Mouse (Mus musculus) heart, embryonic 16.5 days (tissue): ENCODE data around the gene Adgrf3. TPM values are rescaled to one million over a fixed set of nuclear protein-coding genes. Genes with fewer than 3 reads are reported as not detected.
A peak's percentile ranks its signal among the peaks of the same experiment; 100 is the strongest.

Source experiments
- ATAC-seq: fragments of 200-750 bp; cut with Nextera tagmentation; replicated peaks from 2 replicates; pipeline ENCODE4 v1.8.0; 2017; ENCODE audit warnings: moderate number of reproducible peaks; ENCODE audit not compliant: insufficient read depth, low FRiP score; ENCODE audit errors: extremely low read depth
- H3K27ac ChIP-seq: fragments of 300-500 bp; sonication (generic); 2 replicates; pipeline ENCODE4 v1.5.1; 2014; ENCODE audit warnings: mild to moderate bottlenecking, low read length, control low read depth, moderate library complexity
- H3K27me3 ChIP-seq: fragments of 300-500 bp; sonication (generic); 2 replicates; pipeline ENCODE4 v1.6.1; 2014; ENCODE audit warnings: low read length, mixed read lengths; ENCODE audit not compliant: control insufficient read depth, insufficient read depth
- H3K36me3 ChIP-seq: fragments of 300-500 bp; sonication (generic); 2 replicates; pipeline ENCODE4 v1.6.1; 2014; ENCODE audit not compliant: control insufficient read depth, insufficient read depth
- H3K4me1 ChIP-seq: fragments of 300-500 bp; sonication (generic); 2 replicates; pipeline ENCODE4 v1.6.1; 2014; ENCODE audit warnings: low read length, mixed read lengths; ENCODE audit not compliant: control insufficient read depth, insufficient read depth
- H3K4me2 ChIP-seq: fragments of 300-500 bp; sonication (generic); 2 replicates; pipeline ENCODE4 v1.6.1; 2014; ENCODE audit warnings: low read depth, mild to moderate bottlenecking, control low read depth, low read length
- H3K4me3 ChIP-seq: fragments of 300-500 bp; sonication (generic); 2 replicates; pipeline ENCODE4 v1.5.1; 2014; ENCODE audit warnings: mild to moderate bottlenecking, control low read depth, low read length
- H3K9ac ChIP-seq: fragments of 300-500 bp; sonication (generic); 2 replicates; pipeline ENCODE4 v1.6.1; 2014; ENCODE audit warnings: low read length, control low read depth
- H3K9me3 ChIP-seq: fragments of 300-500 bp; sonication (generic); replicated peaks from 2 replicates; pipeline ENCODE4 v1.6.1; 2016; ENCODE audit warnings: low read length; ENCODE audit not compliant: control insufficient read depth
- WGBS: fragments of 180-500 bp; shearing (Covaris S2); extraction: QIAGEN DNeasy Blood & Tissue Kit; methylation state at CpG from one replicate; pipeline ENCODE4 v1.1.7; 2014; 5-methylcytosine and 5-hydroxymethylcytosine counted together
- microRNA counts: library from miRNA; unstranded; fragments of <30 nt; microRNA quantifications from one replicate; lab custom pipeline; 2016
- microRNA-seq: library from miRNA; unstranded; fragments of <30 nt; microRNA quantifications from one replicate; pipeline ENCODE4, GENCODE M21; 2017
- polyA plus RNA-seq: library from polyadenylated mRNA; unstranded; fragments of >200 nt; fragmentation: Nextera tagmentation; extraction: Ambion mirVana; gene quantifications from 2 replicates; pipeline ENCODE4 v1.2.1, GENCODE M21; 2015

The Adgrf3 gene
- polyA plus RNA-seq, 1 experiment from 2014 or later = 0.33 TPM

DNA sequence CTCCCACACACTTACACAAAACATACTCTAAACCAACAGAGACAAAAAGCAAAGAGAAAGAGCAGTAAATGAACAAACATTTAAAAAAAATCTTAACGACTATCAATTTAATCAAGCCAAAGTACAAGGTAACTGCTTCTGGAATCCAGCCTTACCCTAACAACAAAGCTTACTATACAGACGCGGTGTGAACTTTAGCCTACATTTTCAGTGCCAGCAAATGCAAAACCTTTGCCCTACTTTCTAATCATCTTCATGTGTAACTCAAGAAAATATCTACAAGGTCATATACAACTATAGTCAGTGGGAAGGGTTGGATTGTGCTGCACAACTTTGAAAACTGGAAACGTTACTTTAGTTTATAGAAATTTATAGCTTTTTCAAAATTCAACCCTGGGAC, 53.5 kb downstream of the Adgrf3 start:
- Histone ChIP-seq H3K4me1 (peaks cover 28% of the 10 kb centered on the region), H3K4me3 (peak overlapping the region; percentile 26), H3K36me3 (no peaks in the 10 kb centered on the region), H3K4me2 (peak overlapping the region; percentile 54), H3K27me3 (no peaks in the 10 kb centered on the region), H3K9me3 (no peaks in the 10 kb centered on the region), H3K27ac (no peak overlapping the region; the same call in 1 of the 2 replicates), H3K9ac (peak overlapping the region; percentile 43; the same call in 1 of the 2 replicates)
- ATAC-seq = no peak
- WGBS = 49% methylated on average over 4 of the region's 4 CpGs

GRCm38 (mm10) chr5:30148133-30148920, 57.2 kb downstream of the Adgrf3 start:
- WGBS = 85% methylated on average over 5 of the region's 5 CpGs
- H3K27me3 ChIP-seq = no peaks in the 10 kb centered on the region
- ATAC-seq = no peak
- H3K27ac ChIP-seq = no peak overlapping the region
- H3K9ac ChIP-seq = no peak overlapping the region
- H3K4me3 ChIP-seq = no peak overlapping the region
- H3K36me3 ChIP-seq = peaks cover 24% of the 10 kb centered on the region
- H3K4me2 ChIP-seq = no peak overlapping the region
- peaks cover 16% of the 10 kb centered on the region; the same call in 1 of the 2 replicates for H3K4me1 ChIP-seq
- H3K9me3 ChIP-seq = no peaks in the 10 kb centered on the region

GRCm38 (mm10) chr5:30146526-30146925, 59.0 kb downstream of the Adgrf3 start:
- H3K9me3 ChIP-seq = no peaks in the 10 kb centered on the region
- H3K36me3 ChIP-seq = peaks cover 38% of the 10 kb centered on the region
- H3K9ac ChIP-seq = no peak overlapping the region
- no peak for ATAC-seq
- no peak overlapping the region for H3K4me3 ChIP-seq
- no peak overlapping the region for H3K4me2 ChIP-seq
- H3K27ac ChIP-seq = no peak overlapping the region
- H3K4me1 ChIP-seq = peaks cover 10% of the 10 kb centered on the region; the same call in 1 of the 2 replicates
- no peaks in the 10 kb centered on the region for H3K27me3 ChIP-seq
- 87% methylated on average over 6 of the region's 6 CpGs for WGBS

MicroRNAs within 50 kb of the gene (microRNA counts, 519-probe panel; counts per million panel counts)
- 1,973 counts per million, percentile 21 among the panel's probes with 10 or more counts for microRNA mmu-miR-1960 (lab: Ali Mortazavi, UCI)

Small RNA genes lying within 50 kb of the gene (microRNA-seq; reads per million reads assigned to microRNA genes)
- 3.5 reads per million, percentile 12 among the genes with 10 or more reads in this experiment for gene Mir1960

Other genes with a start within 250 kb of the Adgrf3 start
- gene Il6, start 192.6 kb downstream of the Adgrf3 start, polyA plus RNA-seq = 0.09 TPM in 1 of 2 replicates, not detected in the other
- gene Tyms, start 132.1 kb downstream of the Adgrf3 start, polyA plus RNA-seq = 99.3 and 110 TPM in 2 replicates
- 0.12 and 0.20 TPM in 2 replicates for gene Garem2, start 100.6 kb downstream of the Adgrf3 start, polyA plus RNA-seq
- not detected in 2 replicates for gene 3110082J24Rik, start 99.6 kb downstream of the Adgrf3 start, polyA plus RNA-seq
- 349 and 361 TPM in 2 replicates for gene Hadha, start 50.6 kb downstream of the Adgrf3 start, polyA plus RNA-seq
- gene Hadhb, start 50.5 kb downstream of the Adgrf3 start, polyA plus RNA-seq = 490 and 509 TPM in 2 replicates
- 12.8 and 14.2 TPM in 2 replicates for gene Selenoi, start 26.9 kb upstream of the Adgrf3 start, polyA plus RNA-seq
- gene Drc1, start 75.7 kb upstream of the Adgrf3 start, polyA plus RNA-seq = 1.7 and 3.3 TPM in 2 replicates